Mouse (Mus musculus) MEL (cell line): ENCODE results near the gene Ifna4. TPM values are rescaled to one million over a fixed set of nuclear protein-coding genes. Genes with fewer than 3 reads are reported as not detected.
"Not testable (repeated sequence)": the region's sequence is repeated elsewhere in the genome, so short reads cannot be mapped to it uniquely, and the experiment has no call there.

Source experiments
- DNase-seq: peaks from one replicate; pipeline ENCODE4 v3.0.0; 2011; ENCODE audit warnings: low read depth, low spot score
- H3K27ac ChIP-seq: 2 replicates; pipeline ENCODE4 v1.5.1; 2012; ENCODE audit warnings: low read depth, mild to moderate bottlenecking, control low read depth, low read length, moderate library complexity; ENCODE audit not compliant: control insufficient read depth
- H3K27me3 ChIP-seq, 2 experiments: fragments of 150-350 bp in 1 of 2; sonication (generic) in 1 of 2; 2 replicates each; pipeline ENCODE4 v1.6.1; 2012; ENCODE audit warnings: low read length in 2 of 2, mild to moderate bottlenecking in 2 of 2, improper control_type of control experiment in 1 of 2, moderate library complexity in 1 of 2; ENCODE audit not compliant: insufficient read depth in 2 of 2, control insufficient read depth in 1 of 2
- H3K36me3 ChIP-seq, 2 experiments: 2 replicates each; pipeline ENCODE4 v1.6.1; 2012 to 2014; ENCODE audit warnings: low read length in 2 of 2, improper control_type of control experiment in 1 of 2, inconsistent platforms in 1 of 2, mild to moderate bottlenecking in 1 of 2; ENCODE audit not compliant: insufficient read depth in 2 of 2, control insufficient read depth in 1 of 2
- H3K4me1 ChIP-seq, 2 experiments: fragments of 150-350 bp in 1 of 2; sonication (generic) in 1 of 2; 2 replicates each; pipeline ENCODE4 v1.6.1; 2012; ENCODE audit warnings: low read length in 2 of 2, improper control_type of control experiment in 1 of 2, mild to moderate bottlenecking in 1 of 2; ENCODE audit not compliant: insufficient read depth in 2 of 2, control insufficient read depth in 1 of 2
- H3K4me3 ChIP-seq, 2 experiments: fragments of 150-350 bp in 1 of 2; sonication (generic) in 1 of 2; 2 replicates each; pipeline ENCODE4 v1.5.1; 2012; ENCODE audit warnings: low read depth in 2 of 2, low read length in 2 of 2, mild to moderate bottlenecking in 2 of 2, moderate library complexity in 2 of 2, control low read depth in 1 of 2, improper control_type of control experiment in 1 of 2; ENCODE audit not compliant: control insufficient read depth in 1 of 2, insufficient read depth in 1 of 2
- H3K79me2 ChIP-seq: 2 replicates; pipeline ENCODE4 v1.6.1; 2012; ENCODE audit warnings: mild to moderate bottlenecking, low read length, moderate library complexity; ENCODE audit not compliant: control insufficient read depth, poor library complexity, insufficient read depth
- H3K9ac ChIP-seq: 2 replicates; pipeline ENCODE4 v1.6.1; 2012; ENCODE audit warnings: low read depth, mild to moderate bottlenecking, control low read depth, low read length, moderate library complexity; ENCODE audit not compliant: control insufficient read depth, poor library complexity, severe bottlenecking
- H3K9me3 ChIP-seq: fragments of 150-350 bp; sonication (generic); replicated peaks from 2 replicates; pipeline ENCODE4 v1.6.1; 2012; ENCODE audit warnings: mild to moderate bottlenecking, low read length, improper control_type of control experiment, moderate library complexity; ENCODE audit not compliant: insufficient read depth
- CHD2 ChIP-seq: IDR thresholded peaks from 2 replicates; pipeline ENCODE4 v1.6.1; 2011; ENCODE audit warnings: low read length, improper control_type of control experiment
- CTCF ChIP-seq, 3 experiments: IDR thresholded peaks in 2 of 3; conservative IDR thresholded peaks in 1 of 3; 2 replicates each; pipeline ENCODE4 v1.5.1; 2011 to 2012; ENCODE audit warnings: low read length in 3 of 3, low read depth in 2 of 3, mild to moderate bottlenecking in 2 of 3, improper control_type of control experiment in 1 of 3, inconsistent platforms in 1 of 3, mixed read lengths in 1 of 3, moderate library complexity in 1 of 3; ENCODE audit not compliant: control insufficient read depth in 1 of 3, insufficient read depth in 1 of 3, poor library complexity in 1 of 3, severe bottlenecking in 1 of 3
- E2F4 ChIP-seq: IDR thresholded peaks from 2 replicates; pipeline ENCODE4 v1.6.1; 2011; ENCODE audit warnings: low read depth, low read length, improper control_type of control experiment, borderline replicate concordance
- ELF1 ChIP-seq: IDR thresholded peaks from 2 replicates; pipeline ENCODE4 v1.6.1; 2014; ENCODE audit warnings: low read depth, mild to moderate bottlenecking, inconsistent platforms, low read length, improper control_type of control experiment, moderate library complexity
- EP300 ChIP-seq, 2 experiments: IDR thresholded peaks; 2 replicates each; pipeline ENCODE4 v1.6.1; 2011; ENCODE audit warnings: improper control_type of control experiment in 2 of 2, low read length in 2 of 2, low read depth in 1 of 2, mild to moderate bottlenecking in 1 of 2
- GATA1 ChIP-seq: IDR thresholded peaks from 2 replicates; pipeline ENCODE4 v1.6.1; 2011; ENCODE audit warnings: low read depth, low read length, improper control_type of control experiment
- HCFC1 ChIP-seq: IDR thresholded peaks from 2 replicates; pipeline ENCODE4 v1.6.1; 2012; ENCODE audit warnings: low read depth, mild to moderate bottlenecking, inconsistent platforms, low read length, improper control_type of control experiment, moderate library complexity
- JUND ChIP-seq: IDR thresholded peaks from 2 replicates; pipeline ENCODE4 v1.6.1; 2011; ENCODE audit warnings: low read depth, mild to moderate bottlenecking, improper control_type of control experiment, low read length
- KAT2A ChIP-seq: conservative IDR thresholded peaks from 2 replicates; pipeline ENCODE4 v1.6.1; 2012; ENCODE audit warnings: low read depth, low read length, improper control_type of control experiment, inconsistent platforms
- MXI1 ChIP-seq: IDR thresholded peaks from 2 replicates; pipeline ENCODE4 v1.6.1; 2011; ENCODE audit warnings: mild to moderate bottlenecking, low read depth, low read length, improper control_type of control experiment
- MYB ChIP-seq: IDR thresholded peaks from 2 replicates; pipeline ENCODE4 v1.6.1; 2011; ENCODE audit warnings: mild to moderate bottlenecking, low read depth, low read length, improper control_type of control experiment
- POLR2AphosphoS2 ChIP-seq: IDR thresholded peaks from 2 replicates; pipeline ENCODE4 v1.6.1; 2011; ENCODE audit warnings: low read length, improper control_type of control experiment
- SIN3A ChIP-seq: IDR thresholded peaks from 2 replicates; pipeline ENCODE4 v1.6.1; 2012; ENCODE audit warnings: low read length, improper control_type of control experiment, inconsistent platforms
- SMC3 ChIP-seq: IDR thresholded peaks from 2 replicates; pipeline ENCODE4 v1.6.1; 2011; ENCODE audit warnings: low read depth, low read length, improper control_type of control experiment
- TAL1 ChIP-seq: IDR thresholded peaks from 2 replicates; pipeline ENCODE4 v1.6.1; 2012; ENCODE audit warnings: mild to moderate bottlenecking, inconsistent platforms, low read length, moderate library complexity, mixed read lengths
- ZMIZ1 ChIP-seq: IDR thresholded peaks from 2 replicates; pipeline ENCODE4 v1.6.1; 2012; ENCODE audit warnings: low read depth, mild to moderate bottlenecking, inconsistent platforms, low read length, improper control_type of control experiment, moderate library complexity
- polyA plus RNA-seq, 2 experiments: library from polyadenylated mRNA; stranded (reverse) in 1 of 2; unstranded in 1 of 2; fragments of >175 nt in 1 of 2; fragments of >200 nt in 1 of 2; gene quantifications; 2 replicates each; pipeline versions ENCODE4 v1.2.1 to v1.2.4; 2012; ENCODE audit warnings: low replicate concordance in 2 of 2, low read depth in 1 of 2; ENCODE audit not compliant: insufficient read length in 2 of 2, insufficient read depth in 1 of 2, missing spikeins in 1 of 2
- total RNA-seq: library from RNA; depleted of rRNA; stranded (reverse); fragments of 300-350 nt; gene quantifications from 2 replicates; pipeline ENCODE4 v1.2.3, GENCODE M21; 2012

The Ifna4 gene
- total and polyA plus RNA-seq, 3 experiments: not detected

- H3K27ac ChIP-seq, H3K36me3 ChIP-seq, DNase-seq, H3K9me3 ChIP-seq, H3K4me1 ChIP-seq, H3K9ac ChIP-seq, H3K27me3 ChIP-seq, H3K79me2 ChIP-seq, H3K4me3 ChIP-seq: not testable (repeated sequence)
Observed at GRCm38 (mm10) chr4:88805231-88805630, 36.4 kb upstream of the Ifna4 start, which contains the start of gene Gm13288. TSS of gene Gm13288 (plus strand) at chr4:88805531.

DNA sequence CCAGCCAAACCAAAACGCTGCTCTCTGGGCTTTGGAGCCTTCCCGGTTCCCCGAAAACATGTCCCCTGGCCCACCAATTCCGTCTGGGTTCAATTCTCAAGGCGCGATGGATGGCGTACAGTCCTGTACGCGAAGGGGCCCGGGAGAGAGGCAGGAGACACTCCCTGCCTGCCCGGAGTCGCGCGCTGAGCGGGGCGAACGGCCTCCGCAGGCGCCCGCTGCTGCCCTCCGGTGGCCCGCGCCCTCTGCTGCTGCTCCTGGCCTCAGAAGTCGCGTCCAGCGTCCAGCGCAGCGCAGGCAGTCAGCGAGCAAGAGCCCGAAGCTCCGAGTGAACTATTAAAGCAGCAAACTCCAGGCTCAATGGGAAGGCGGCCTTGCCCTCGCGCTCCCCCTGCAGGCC lies 35.9 kb upstream of the Ifna4 start:
- not testable (repeated sequence) for H3K4me1 ChIP-seq, H3K9me3 ChIP-seq, H3K4me3 ChIP-seq, H3K36me3 ChIP-seq, H3K27ac ChIP-seq, H3K79me2 ChIP-seq, DNase-seq, H3K27me3 ChIP-seq, H3K9ac ChIP-seq

DNA sequence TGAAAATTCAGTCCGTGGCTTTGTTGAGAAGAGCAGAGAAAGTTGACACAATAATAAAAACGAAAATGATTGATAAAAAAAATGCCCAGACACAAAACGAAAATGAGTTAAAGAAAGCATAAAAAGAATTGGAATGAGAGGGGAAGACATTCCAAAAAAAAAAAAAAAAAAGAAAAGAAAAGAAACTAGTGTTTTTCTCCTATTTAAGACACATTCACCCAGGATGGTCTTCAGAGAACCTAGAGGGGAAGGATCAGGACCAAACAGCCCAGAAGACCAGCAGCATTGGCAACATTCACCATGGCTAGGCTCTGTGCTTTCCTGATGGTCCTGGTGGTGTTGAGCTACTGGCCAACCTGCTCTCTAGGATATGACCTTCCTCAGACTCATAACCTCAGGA lies 25.7 kb upstream of the Ifna4 start, which contains the start of gene Ifna7:
TSS of gene Ifna7 (plus strand) at position 301 of the 400 bp plus-strand sequence.
- TF ChIP-seq TAL1 (no peak), SIN3A (no peak), GATA1 (no peak)
- TF ChIP-seq, all 39 proteins: peak for 0
- Histone ChIP-seq H3K79me2 (no peaks in the 10 kb centered on the region), H3K4me1 (no peaks in the 10 kb centered on the region), H3K27ac (no peak within 1 kb of the TSS), H3K36me3 (no peaks in the 10 kb centered on the region), H3K4me3 (no peak within 1 kb of the TSS), H3K9me3 (no peaks in the 10 kb centered on the region), H3K9ac (no peak within 1 kb of the TSS), H3K27me3 (peaks cover 2 to 24% of the 10 kb centered on the region in 2 experiments; a peak in 3 of 4 replicates)
- DNase-seq: no peak

DNA sequence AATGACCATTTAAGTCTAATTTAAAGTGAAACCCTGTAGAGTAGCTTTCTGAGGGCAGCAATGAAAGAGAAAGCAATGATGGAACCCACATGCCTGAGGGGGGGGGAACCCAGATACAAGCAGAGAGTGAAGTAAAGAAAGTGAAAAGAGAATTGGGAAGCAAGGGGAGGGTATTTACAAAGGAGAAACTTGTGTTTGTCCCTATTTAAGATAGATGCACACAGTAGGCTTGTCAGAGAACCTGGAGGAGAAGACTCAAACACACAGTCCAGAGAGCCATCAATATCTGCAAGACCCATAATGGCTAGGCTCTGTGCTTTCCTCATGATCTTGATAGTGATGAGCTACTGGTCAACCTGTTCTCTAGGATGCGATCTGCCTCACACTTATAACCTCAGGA lies 22.0 kb upstream of the Ifna4 start, which contains the start of gene Ifna11:
TSS of gene Ifna11 (plus strand) at position 301 of the 400 bp plus-strand sequence.
- H3K27ac ChIP-seq: no peak within 1 kb of the TSS
- no peaks in the 10 kb centered on the region for H3K9me3 ChIP-seq
- no peak within 1 kb of the TSS for H3K9ac ChIP-seq
- no peaks in the 10 kb centered on the region for H3K4me1 ChIP-seq
- DNase-seq: no peak
- TF ChIP-seq POLR2AphosphoS2: no peak
- TF ChIP-seq MXI1: no peak
- no peak for TF ChIP-seq KAT2A
- no peak for TF ChIP-seq ELF1
- no peak for TF ChIP-seq ZMIZ1
- no peak for TF ChIP-seq E2F4
- no peak for TF ChIP-seq JUND
- no peak for TF ChIP-seq MYB
- TF ChIP-seq SMC3: no peak
- no peak for TF ChIP-seq EP300 (IDR thresholded peaks at IDR 0.05; ENCODE audit: low read depth in 1 of 2, low read length in 2 of 2)
- TF ChIP-seq CHD2: no peak
- TF ChIP-seq CTCF (IDR thresholded peaks at IDR 0.05 in 2 of 3, conservative IDR thresholded peaks at IDR 0.05 in 1 of 3; ENCODE audit: control insufficient read depth in 1 of 3, insufficient read depth in 1 of 3, low read depth in 2 of 3, low read length in 3 of 3, poor library complexity in 1 of 3, severe bottlenecking in 1 of 3): no peak
- TF ChIP-seq HCFC1: no peak
- peaks cover 2 to 17% of the 10 kb centered on the region in 2 experiments; a peak in 3 of 4 replicates for H3K27me3 ChIP-seq
- no peaks in the 10 kb centered on the region for H3K79me2 ChIP-seq
- H3K4me3 ChIP-seq: no peak within 1 kb of the TSS
- no peaks in the 10 kb centered on the region for H3K36me3 ChIP-seq
